Mouse (Mus musculus) large intestine, adult 2 months (tissue): ENCODE measurements around the gene Tmtc1. TPM values are rescaled to one million over a fixed set of nuclear protein-coding genes. Genes with fewer than 3 reads are reported as not detected.

Experiments
- DNase-seq: peaks from one replicate; pipeline ENCODE4 v3.0.0-alpha.2; 2012; ENCODE audit warnings: low read depth, low spot score
- WGBS: fragments of 180-500 bp; shearing (Covaris S2); methylation state at CpG from one replicate; pipeline ENCODE4 v1.1.7; 2018; 5-methylcytosine and 5-hydroxymethylcytosine counted together
- polyA plus RNA-seq: library from polyadenylated mRNA; depleted of rRNA; stranded (reverse); fragments of >200 nt; gene quantifications from 2 replicates; pipeline ENCODE4 v1.2.3, GENCODE M21; 2012; rRNA removed

Gene Tmtc1
- polyA plus RNA-seq, result 2.6 and 6.9 TPM in 2 replicates

GRCm38 (mm10) chr6:148443726-148444701, at the start of gene Tmtc1:
Gene Tmtc1 (minus strand): TSS chr6:148444389.
- under 1% methylated on average over 99 of the region's 99 CpGs for WGBS
- no peak for DNase-seq

GRCm38 (mm10) chr6:148491849-148492248, 47.7 kb upstream of the Tmtc1 start:
- DNase-seq, result no peak
- 92% methylated on average over 5 of the region's 5 CpGs for WGBS

GRCm38 (mm10) chr6:148486756-148487155, 42.6 kb upstream of the Tmtc1 start:
- WGBS, result 81% methylated on average over 3 of the region's 3 CpGs

GRCm38 (mm10) chr6:148481894-148482293, 37.7 kb upstream of the Tmtc1 start:
- no peak for DNase-seq

More at GRCm38 (mm10) chr6:148486756-148487155, 42.6 kb upstream of the Tmtc1 start:
- no peak for DNase-seq

- no peak for DNase-seq
- 81% methylated on average over 2 of the region's 2 CpGs for WGBS
Measured at GRCm38 (mm10) chr6:148479671-148480237, 35.6 kb upstream of the Tmtc1 start.

- no peak for DNase-seq
- WGBS, result 72% methylated on average over 6 of the region's 6 CpGs
Measured at GRCm38 (mm10) chr6:148478350-148478749, 34.2 kb upstream of the Tmtc1 start.

GRCm38 (mm10) chr6:148472289-148472688, 28.1 kb upstream of the Tmtc1 start:
- no peak for DNase-seq
- WGBS, result 94% methylated on average over 3 of the region's 3 CpGs

GRCm38 (mm10) chr6:148467924-148468389, 23.8 kb upstream of the Tmtc1 start:
- DNase-seq, result no peak

GRCm38 (mm10) chr6:148467170-148467921, 23.2 kb upstream of the Tmtc1 start:
- DNase-seq, result no peak
- 34% methylated on average over 3 of the region's 3 CpGs for WGBS

More at GRCm38 (mm10) chr6:148467924-148468389, 23.8 kb upstream of the Tmtc1 start:
- WGBS, result 38% methylated on average over 2 of the region's 2 CpGs

GRCm38 (mm10) chr6:148459636-148460035, 15.4 kb upstream of the Tmtc1 start:
- no peak for DNase-seq
- 50% methylated on average over 3 of the region's 3 CpGs for WGBS

- WGBS, result 71% methylated on average over 4 of the region's 4 CpGs
- no peak for DNase-seq
Measured at GRCm38 (mm10) chr6:148455470-148455869, 11.3 kb upstream of the Tmtc1 start.

- DNase-seq, result no peak
- WGBS, result 74% methylated on average over 2 of the region's 2 CpGs
Measured at GRCm38 (mm10) chr6:148454740-148455139, 10.6 kb upstream of the Tmtc1 start.

- 58% methylated on average over 3 of the region's 3 CpGs for WGBS
- DNase-seq, result no peak
Measured at GRCm38 (mm10) chr6:148448151-148448550, 4.0 kb upstream of the Tmtc1 start.

GRCm38 (mm10) chr6:148446113-148446512, 1.9 kb upstream of the Tmtc1 start:
- DNase-seq, result no peak
- WGBS, result 64% methylated on average over 3 of the region's 3 CpGs

GRCm38 (mm10) chr6:148444796-148445195, 607 bp upstream of the Tmtc1 start:
- no peak for DNase-seq
- WGBS, result 6% methylated on average over 9 of the region's 9 CpGs

- no peak for DNase-seq
- WGBS, result 4% methylated on average over 15 of the region's 15 CpGs
Measured at GRCm38 (mm10) chr6:148443291-148443725, 881 bp downstream of the Tmtc1 start.

- 2% methylated on average over 27 of the region's 27 CpGs for WGBS
- no peak for DNase-seq
Measured at GRCm38 (mm10) chr6:148442671-148443290, 1.4 kb downstream of the Tmtc1 start.

GRCm38 (mm10) chr6:148441871-148442270, 2.3 kb downstream of the Tmtc1 start:
- no peak for DNase-seq
- WGBS, result 12% methylated on average over 5 of the region's 5 CpGs

GRCm38 (mm10) chr6:148439101-148439500, 5.1 kb downstream of the Tmtc1 start:
- WGBS, result 55% methylated on average over 4 of the region's 4 CpGs

More at GRCm38 (mm10) chr6:148439101-148439500, 5.1 kb downstream of the Tmtc1 start:
- DNase-seq, result no peak
